ENCODE assay signal across 23 mouse cellular contexts in genomic region chr12:85159592-85159991, GRCm38 (mm10). TPM values are rescaled to one million over a fixed set of nuclear protein-coding genes. Genes with fewer than 3 reads are reported as not detected.
DNase-seq lines count a peak whose midpoint lies in the region; ATAC-seq and TF ChIP-seq lines count a peak whose summit lies in the region.
"Had no signal": no experiment of that assay in that cellular context is flagged by ENCODE, and none has a peak within 500 bp of the region (broad histone marks: within the 10 kb centered on the region; RNA-seq: fewer than 3 reads in every experiment).

No protein-coding gene starts in this region.

- no peak for ATAC-seq in embryonic facial prominence, embryonic 14.5 days (ENCODE audit: low read depth)
- peak; percentile 36; the same call in 1 of the 2 replicates for ATAC-seq in heart, postnatal 0 days (ENCODE audit: insufficient read depth, low read depth)
- ATAC-seq in hindbrain, embryonic 12.5 days (ENCODE audit: low FRiP score) = no peak
- ATAC-seq in forebrain, embryonic 14.5 days = no peak
- ATAC-seq: midbrain, embryonic 15.5 days had no signal

- H3K4me2 ChIP-seq in embryonic facial prominence, embryonic 14.5 days (ENCODE audit: low read depth, low read length) = no peak overlapping the region
- no peak overlapping the region for H3K4me2 ChIP-seq in heart, postnatal 0 days (ENCODE audit: low read depth, low read length)
- H3K4me2 ChIP-seq in hindbrain, embryonic 12.5 days (replicated peaks) = no peak overlapping the region
- no peak overlapping the region for H3K4me2 ChIP-seq in forebrain, embryonic 14.5 days (ENCODE audit: low read length)
- H3K4me2 ChIP-seq: hindbrain, embryonic 15.5 days; liver, embryonic 11.5 days; midbrain, embryonic 15.5 days; neural tube, embryonic 15.5 days had no signal

- DNase-seq in heart, adult 11 months = peak; percentile 99
- no peak for DNase-seq in heart, embryonic 10.5 days (ENCODE audit: low spot score)
- peak; percentile 41 for DNase-seq in embryonic facial prominence, embryonic 14.5 days (ENCODE audit: low spot score)
- DNase-seq in heart, postnatal 0 days (ENCODE audit: low spot score) = no peak
- DNase-seq in skeletal muscle tissue, adult 2 months (ENCODE audit: low read depth, low spot score) = peak; percentile 51
- DNase-seq in forebrain, embryonic 14.5 days (ENCODE audit: low spot score) = no peak
- DNase-seq: adrenal gland, postnatal 36 days; B cell, adult 2 months; cerebellum, adult 2 months; cerebellum, postnatal 36 days; kidney, adult 11 months; layer of hippocampus, postnatal 36 days; lung, adult 18-20 months; lung, postnatal 14 days; spleen, adult 18-20 months; thymus, adult 2 months had no signal

- no peak for TF ChIP-seq EP300 in heart, postnatal 0 days (IDR thresholded peaks at IDR 0.05; ENCODE audit: low read depth)

- peaks cover 8% of the 10 kb centered on the region; the same call in 1 of the 2 replicates for H3K4me1 ChIP-seq in heart, embryonic 10.5 days
- H3K4me1 ChIP-seq in embryonic facial prominence, embryonic 14.5 days (ENCODE audit: control insufficient read depth, insufficient read depth, low read length) = no peaks in the 10 kb centered on the region
- no peaks in the 10 kb centered on the region for H3K4me1 ChIP-seq in heart, postnatal 0 days (ENCODE audit: control insufficient read depth, insufficient read depth)
- no peaks in the 10 kb centered on the region for H3K4me1 ChIP-seq in hindbrain, embryonic 12.5 days
- no peaks in the 10 kb centered on the region for H3K4me1 ChIP-seq in forebrain, embryonic 14.5 days (ENCODE audit: control insufficient read depth, insufficient read depth, low read length)
- H3K4me1 ChIP-seq: hindbrain, embryonic 15.5 days; midbrain, embryonic 15.5 days; neural tube, embryonic 15.5 days had no signal

- WGBS in heart, embryonic 10.5 days = 69% methylated on average over 5 of the region's 5 CpGs
- 57% methylated on average over 5 of the region's 5 CpGs for WGBS in embryonic facial prominence, embryonic 14.5 days
- 42% methylated on average over 5 of the region's 5 CpGs for WGBS in heart, postnatal 0 days
- WGBS in hindbrain, embryonic 12.5 days = 78% methylated on average over 5 of the region's 5 CpGs
- WGBS in forebrain, embryonic 14.5 days = 83% methylated on average over 5 of the region's 5 CpGs

- H3K9me3 ChIP-seq in heart, embryonic 10.5 days = no peaks in the 10 kb centered on the region
- H3K9me3 ChIP-seq in embryonic facial prominence, embryonic 14.5 days (ENCODE audit: control insufficient read depth, low read length) = no peaks in the 10 kb centered on the region
- H3K9me3 ChIP-seq in heart, postnatal 0 days (replicated peaks; ENCODE audit: control insufficient read depth, low read length) = no peaks in the 10 kb centered on the region
- H3K9me3 ChIP-seq in hindbrain, embryonic 12.5 days (replicated peaks) = no peaks in the 10 kb centered on the region
- H3K9me3 ChIP-seq in forebrain, embryonic 14.5 days (replicated peaks; ENCODE audit: control insufficient read depth, low read length) = no peaks in the 10 kb centered on the region
- H3K9me3 ChIP-seq: hindbrain, embryonic 15.5 days; midbrain, embryonic 15.5 days; neural tube, embryonic 15.5 days had no signal

- no peak overlapping the region for H3K4me3 ChIP-seq in heart, embryonic 10.5 days
- no peak overlapping the region for H3K4me3 ChIP-seq in embryonic facial prominence, embryonic 14.5 days (ENCODE audit: low read depth, low read length)
- no peak overlapping the region for H3K4me3 ChIP-seq in heart, postnatal 0 days (ENCODE audit: low read depth, low read length)
- no peak overlapping the region for H3K4me3 ChIP-seq in hindbrain, embryonic 12.5 days
- H3K4me3 ChIP-seq in forebrain, embryonic 14.5 days (ENCODE audit: low read depth, low read length) = no peak overlapping the region
- H3K4me3 ChIP-seq: erythroblast, embryonic 14.5 days; hindbrain, embryonic 15.5 days; midbrain, embryonic 15.5 days; myocyte; neural tube, embryonic 15.5 days had no signal

- H3K27me3 ChIP-seq in heart, embryonic 10.5 days (ENCODE audit: insufficient read depth, poor library complexity, severe bottlenecking) = 0 out of 2 replicates have a peak, but pooled peaks cover 5% of the 10 kb centered on the region
- no peaks in the 10 kb centered on the region for H3K27me3 ChIP-seq in embryonic facial prominence, embryonic 14.5 days (replicated peaks; ENCODE audit: control insufficient read depth, insufficient read depth, low read length)
- no peaks in the 10 kb centered on the region for H3K27me3 ChIP-seq in heart, postnatal 0 days (ENCODE audit: control insufficient read depth, insufficient read depth, low read length)
- no peaks in the 10 kb centered on the region for H3K27me3 ChIP-seq in hindbrain, embryonic 12.5 days
- no peaks in the 10 kb centered on the region for H3K27me3 ChIP-seq in forebrain, embryonic 14.5 days (replicated peaks; ENCODE audit: control insufficient read depth, insufficient read depth, low read length)
- H3K27me3 ChIP-seq: hindbrain, embryonic 15.5 days; midbrain, embryonic 15.5 days; neural tube, embryonic 15.5 days had no signal

- H3K36me3 ChIP-seq in heart, embryonic 10.5 days = no peaks in the 10 kb centered on the region
- no peaks in the 10 kb centered on the region for H3K36me3 ChIP-seq in embryonic facial prominence, embryonic 14.5 days (ENCODE audit: control insufficient read depth, insufficient read depth, low read length)
- no peaks in the 10 kb centered on the region for H3K36me3 ChIP-seq in heart, postnatal 0 days (replicated peaks; ENCODE audit: control insufficient read depth, insufficient read depth, low read length)
- no peaks in the 10 kb centered on the region for H3K36me3 ChIP-seq in hindbrain, embryonic 12.5 days
- H3K36me3 ChIP-seq in forebrain, embryonic 14.5 days (ENCODE audit: control insufficient read depth, insufficient read depth, low read length) = no peaks in the 10 kb centered on the region
- H3K36me3 ChIP-seq: hindbrain, embryonic 15.5 days; midbrain, embryonic 15.5 days; neural tube, embryonic 15.5 days had no signal

- H3K9ac ChIP-seq in embryonic facial prominence, embryonic 14.5 days (ENCODE audit: low read depth, low read length) = no peak overlapping the region
- H3K9ac ChIP-seq in heart, postnatal 0 days (replicated peaks; ENCODE audit: low read depth, low read length) = no peak overlapping the region
- H3K9ac ChIP-seq in hindbrain, embryonic 12.5 days = no peak overlapping the region
- H3K9ac ChIP-seq in forebrain, embryonic 14.5 days (ENCODE audit: low read length) = no peak overlapping the region
- H3K9ac ChIP-seq: hindbrain, embryonic 15.5 days; midbrain, embryonic 15.5 days; neural tube, embryonic 15.5 days had no signal

- no peak for TF ChIP-seq CTCF in heart, postnatal 0 days (IDR thresholded peaks at IDR 0.05; ENCODE audit: low read depth)

- no peak overlapping the region for H3K27ac ChIP-seq in heart, embryonic 10.5 days
- H3K27ac ChIP-seq in embryonic facial prominence, embryonic 14.5 days (replicated peaks; ENCODE audit: low read depth, low read length) = peak overlapping the region; percentile 15; the same call in 1 of the 2 replicates
- H3K27ac ChIP-seq in heart, postnatal 0 days (ENCODE audit: low read depth) = 0 out of 2 replicates have a peak overlapping the region, but pooled peaks have one; percentile 41
- H3K27ac ChIP-seq in hindbrain, embryonic 12.5 days = no peak overlapping the region
- no peak overlapping the region for H3K27ac ChIP-seq in forebrain, embryonic 14.5 days (ENCODE audit: low read depth, low read length)
- H3K27ac ChIP-seq: hindbrain, embryonic 15.5 days; midbrain, embryonic 15.5 days; neural tube, embryonic 15.5 days had no signal

RNA-seq across cellular contexts. Expression of gene Rps6kl1, which starts 8.5 kb away (rescaled TPM):
- 1.4 and 1.5 TPM in 2 replicates for polyA plus RNA-seq in heart, embryonic 10.5 days (2016; fragmentation: Nextera tagmentation; extraction: Ambion mirVana)
- 1.5 and 1.8 TPM in 2 replicates for polyA plus RNA-seq in embryonic facial prominence, embryonic 14.5 days (2014; fragmentation: Nextera tagmentation; extraction: Ambion mirVana)
- 0.04 and 0.11 TPM in 2 replicates for total RNA-seq in heart, postnatal 0 days (2014; rRNA removed; ENCODE audit: low replicate concordance)
- polyA plus RNA-seq in heart, postnatal 0 days (2015; fragmentation: Nextera tagmentation; extraction: Ambion mirVana) = 0.95 and 1.1 TPM in 2 replicates
- 7.2 and 7.6 TPM in 2 replicates for polyA plus RNA-seq in hindbrain, embryonic 12.5 days (2016; fragmentation: Nextera tagmentation; extraction: Ambion mirVana)
- 11.7 and 16.6 TPM in 2 replicates for polyA plus RNA-seq in forebrain, embryonic 14.5 days (2014; fragmentation: Nextera tagmentation; extraction: Ambion mirVana)

RNA-seq across cellular contexts. Expression of gene Pgf, which starts 18.0 kb away (rescaled TPM):
- 9.3 and 13.6 TPM in 2 replicates for polyA plus RNA-seq in heart, embryonic 10.5 days (2016; fragmentation: Nextera tagmentation; extraction: Ambion mirVana)
- 18.0 and 20.2 TPM in 2 replicates for polyA plus RNA-seq in embryonic facial prominence, embryonic 14.5 days (2014; fragmentation: Nextera tagmentation; extraction: Ambion mirVana)
- 4.4 and 5.0 TPM in 2 replicates for total RNA-seq in heart, postnatal 0 days (2014; rRNA removed; ENCODE audit: low replicate concordance)
- 3.6 and 4.0 TPM in 2 replicates for polyA plus RNA-seq in heart, postnatal 0 days (2015; fragmentation: Nextera tagmentation; extraction: Ambion mirVana)
- polyA plus RNA-seq in hindbrain, embryonic 12.5 days (2016; fragmentation: Nextera tagmentation; extraction: Ambion mirVana) = 10.6 and 11.2 TPM in 2 replicates
- 6.7 and 7.2 TPM in 2 replicates for polyA plus RNA-seq in forebrain, embryonic 14.5 days (2014; fragmentation: Nextera tagmentation; extraction: Ambion mirVana)
- polyA plus RNA-seq: erythroblast, embryonic 14.5 days had no signal

RNA-seq across cellular contexts. Expression of gene Dlst, which starts 49.0 kb away (rescaled TPM):
- 162 and 217 TPM in 2 replicates for polyA plus RNA-seq in heart, embryonic 10.5 days (2016; fragmentation: Nextera tagmentation; extraction: Ambion mirVana)
- polyA plus RNA-seq in embryonic facial prominence, embryonic 14.5 days (2014; fragmentation: Nextera tagmentation; extraction: Ambion mirVana) = 110 and 112 TPM in 2 replicates
- 341 and 343 TPM in 2 replicates for total RNA-seq in heart, postnatal 0 days (2014; rRNA removed; ENCODE audit: low replicate concordance)
- polyA plus RNA-seq in heart, postnatal 0 days (2015; fragmentation: Nextera tagmentation; extraction: Ambion mirVana) = 255 and 269 TPM in 2 replicates
- polyA plus RNA-seq in hindbrain, embryonic 12.5 days (2016; fragmentation: Nextera tagmentation; extraction: Ambion mirVana) = 102 and 109 TPM in 2 replicates
- 77.5 and 87.1 TPM in 2 replicates for polyA plus RNA-seq in forebrain, embryonic 14.5 days (2014; fragmentation: Nextera tagmentation; extraction: Ambion mirVana)

RNA-seq across cellular contexts. Expression of gene Prox2, which starts 49.0 kb away (rescaled TPM):
- 1.9 and 2.6 TPM in 2 replicates for polyA plus RNA-seq in heart, embryonic 10.5 days (2016; fragmentation: Nextera tagmentation; extraction: Ambion mirVana)
- polyA plus RNA-seq in embryonic facial prominence, embryonic 14.5 days (2014; fragmentation: Nextera tagmentation; extraction: Ambion mirVana) = 2.9 and 3.9 TPM in 2 replicates
- total RNA-seq in heart, postnatal 0 days (2014; rRNA removed; ENCODE audit: low replicate concordance) = 0.08 and 2.0 TPM in 2 replicates
- polyA plus RNA-seq in heart, postnatal 0 days (2015; fragmentation: Nextera tagmentation; extraction: Ambion mirVana) = 1.8 and 1.9 TPM in 2 replicates
- polyA plus RNA-seq in hindbrain, embryonic 12.5 days (2016; fragmentation: Nextera tagmentation; extraction: Ambion mirVana) = 3.2 and 4.0 TPM in 2 replicates
- polyA plus RNA-seq in forebrain, embryonic 14.5 days (2014; fragmentation: Nextera tagmentation; extraction: Ambion mirVana) = 1.3 and 1.6 TPM in 2 replicates

RNA-seq across cellular contexts. Expression of gene Eif2b2, which starts 59.7 kb away (rescaled TPM):
- polyA plus RNA-seq in heart, embryonic 10.5 days (2016; fragmentation: Nextera tagmentation; extraction: Ambion mirVana) = 71.5 and 91.3 TPM in 2 replicates
- 74.5 and 91.6 TPM in 2 replicates for polyA plus RNA-seq in embryonic facial prominence, embryonic 14.5 days (2014; fragmentation: Nextera tagmentation; extraction: Ambion mirVana)
- total RNA-seq in heart, postnatal 0 days (2014; rRNA removed; ENCODE audit: low replicate concordance) = 54.0 and 106 TPM in 2 replicates
- 48.6 and 49.4 TPM in 2 replicates for polyA plus RNA-seq in heart, postnatal 0 days (2015; fragmentation: Nextera tagmentation; extraction: Ambion mirVana)
- polyA plus RNA-seq in hindbrain, embryonic 12.5 days (2016; fragmentation: Nextera tagmentation; extraction: Ambion mirVana) = 78.0 and 82.4 TPM in 2 replicates
- 95.5 and 102 TPM in 2 replicates for polyA plus RNA-seq in forebrain, embryonic 14.5 days (2014; fragmentation: Nextera tagmentation; extraction: Ambion mirVana)

Comparison
In these comparisons a context has a peak if more than half of its experiments do, and no peak if none do; other contexts are left out.
1. DNase-seq: peak in heart, adult 11 months (single experiment), embryonic facial prominence, embryonic 14.5 days (single experiment) and skeletal muscle tissue, adult 2 months (single experiment); none in heart, embryonic 10.5 days (single experiment), heart, postnatal 0 days (single experiment) and forebrain, embryonic 14.5 days (single experiment).
2. H3K27ac ChIP-seq: peak in embryonic facial prominence, embryonic 14.5 days (single experiment) and heart, postnatal 0 days (single experiment); none in heart, embryonic 10.5 days (single experiment), hindbrain, embryonic 12.5 days (single experiment) and forebrain, embryonic 14.5 days (single experiment).